Mouse (Mus musculus) midbrain, postnatal 0 days (tissue): ENCODE measurements around the gene Gm20388. TPM values are rescaled to one million over a fixed set of nuclear protein-coding genes. Genes with fewer than 3 reads are reported as not detected.

Source experiments
- ATAC-seq: fragments of 200-750 bp; cut with Nextera tagmentation; 2 replicates; pipeline ENCODE4 v1.8.0; 2017; ENCODE audit warnings: moderate number of reproducible peaks, mild to moderate bottlenecking, moderate TSS enrichment, moderate library complexity; ENCODE audit not compliant: low FRiP score
- DNase-seq: peaks from one replicate; pipeline ENCODE4 v3.0.0-alpha.2; 2015; ENCODE audit warnings: low spot score
- H3K27ac ChIP-seq: fragments of 300-500 bp; sonication (generic); 2 replicates; pipeline ENCODE4 v1.5.1; 2014; ENCODE audit warnings: low read depth, mild to moderate bottlenecking, low read length, mixed read lengths
- H3K27me3 ChIP-seq: fragments of 300-500 bp; sonication (generic); 2 replicates; pipeline ENCODE4 v1.6.1; 2014; ENCODE audit warnings: low read length, control low read depth, mixed read lengths; ENCODE audit not compliant: insufficient read depth
- H3K36me3 ChIP-seq: fragments of 300-500 bp; sonication (generic); 2 replicates; pipeline ENCODE4 v1.6.1; 2014; ENCODE audit warnings: low read length, control low read depth, mixed read lengths; ENCODE audit not compliant: insufficient read depth
- H3K4me1 ChIP-seq: fragments of 300-500 bp; sonication (generic); 2 replicates; pipeline ENCODE4 v1.6.1; 2014; ENCODE audit warnings: mild to moderate bottlenecking, control low read depth, antibody characterized with exemption, low read length, mixed read lengths; ENCODE audit not compliant: insufficient read depth
- H3K4me2 ChIP-seq: fragments of 300-500 bp; sonication (generic); 2 replicates; pipeline ENCODE4 v1.6.1; 2014; ENCODE audit warnings: low read depth, mild to moderate bottlenecking, low read length, mixed read lengths; ENCODE audit not compliant: poor library complexity, severe bottlenecking
- H3K4me3 ChIP-seq: fragments of 300-500 bp; sonication (generic); 2 replicates; pipeline ENCODE4 v1.5.1; 2014; ENCODE audit warnings: low read depth, mild to moderate bottlenecking, low read length, moderate library complexity
- H3K9ac ChIP-seq: fragments of 300-500 bp; sonication (generic); replicated peaks from 2 replicates; pipeline ENCODE4 v1.6.1; 2014; ENCODE audit warnings: mild to moderate bottlenecking, low read length, moderate library complexity, mixed read lengths; ENCODE audit not compliant: poor library complexity, severe bottlenecking
- H3K9me3 ChIP-seq: fragments of 300-500 bp; sonication (generic); 2 replicates; pipeline ENCODE4 v1.6.1; 2016; ENCODE audit warnings: low read length, control low read depth
- CTCF ChIP-seq: IDR thresholded peaks from 2 replicates; pipeline ENCODE4 v1.5.1; 2016; ENCODE audit warnings: antibody characterized with exemption, mild to moderate bottlenecking
- WGBS: fragments of 180-500 bp; shearing (Covaris S2); extraction: QIAGEN DNeasy Blood & Tissue Kit; methylation state at CpG from one replicate; pipeline ENCODE4 v1.1.7; 2014; 5-methylcytosine and 5-hydroxymethylcytosine counted together
- polyA plus RNA-seq: library from polyadenylated mRNA; unstranded; fragments of >200 nt; fragmentation: Nextera tagmentation; extraction: Ambion mirVana; gene quantifications from 2 replicates; pipeline ENCODE4 v1.2.1, GENCODE M21; 2015
- total RNA-seq: library from RNA; depleted of rRNA; stranded (reverse); fragments of >200 nt; gene quantifications from 2 replicates; pipeline ENCODE4 v1.2.3, GENCODE M21; 2014

The Gm20388 gene
- total and polyA plus RNA-seq, 2 experiments from 2014 or later = 74.2 TPM; not detected in 1

- Histone ChIP-seq H3K4me1 (peaks cover 4% of the 10 kb centered on the region; the same call in 1 of the 2 replicates), H3K4me3 (no peak overlapping the region), H3K9ac (no peak overlapping the region), H3K9me3 (no peaks in the 10 kb centered on the region), H3K27me3 (no peaks in the 10 kb centered on the region), H3K4me2 (no peak overlapping the region), H3K27ac (no peak overlapping the region), H3K36me3 (no peaks in the 10 kb centered on the region)
- TF ChIP-seq CTCF = no peak
- ATAC-seq (no peak), DNase-seq (no peak)
- WGBS = 95% methylated on average over 3 of the region's 3 CpGs
These were observed 2794.0 kb downstream of the Gm20388 start for GRCm38 (mm10) chr8:122704612-122705011.

- 23% methylated on average over 12 of the region's 12 CpGs for WGBS
- Histone ChIP-seq H3K4me2 (no peak overlapping the region), H3K27me3 (no peaks in the 10 kb centered on the region), H3K9ac (no peak overlapping the region), H3K27ac (no peak overlapping the region), H3K36me3 (no peaks in the 10 kb centered on the region), H3K4me3 (no peak overlapping the region), H3K4me1 (peaks cover 4% of the 10 kb centered on the region; the same call in 1 of the 2 replicates), H3K9me3 (no peaks in the 10 kb centered on the region)
- DNase-seq (no peak), ATAC-seq (no peak)
- no peak for TF ChIP-seq CTCF
These were observed 2795.4 kb downstream of the Gm20388 start for GRCm38 (mm10) chr8:122705901-122706561.

- no peak for TF ChIP-seq CTCF
- Histone ChIP-seq H3K4me3 (no peak overlapping the region), H3K9ac (no peak overlapping the region), H3K27me3 (no peaks in the 10 kb centered on the region), H3K4me2 (no peak overlapping the region), H3K27ac (no peak overlapping the region), H3K4me1 (peaks cover 4% of the 10 kb centered on the region; the same call in 1 of the 2 replicates), H3K36me3 (no peaks in the 10 kb centered on the region), H3K9me3 (no peaks in the 10 kb centered on the region)
- no peak for DNase-seq
- no peak for ATAC-seq
- 65% methylated on average over 4 of the region's 4 CpGs for WGBS
These were observed 2796.5 kb downstream of the Gm20388 start for GRCm38 (mm10) chr8:122707184-122707583.

- Histone ChIP-seq H3K9me3 (no peaks in the 10 kb centered on the region), H3K27ac (no peak overlapping the region), H3K4me2 (no peak overlapping the region), H3K4me1 (peaks cover 4% of the 10 kb centered on the region; the same call in 1 of the 2 replicates), H3K4me3 (no peak overlapping the region), H3K9ac (no peak overlapping the region), H3K27me3 (no peaks in the 10 kb centered on the region), H3K36me3 (no peaks in the 10 kb centered on the region)
- TF ChIP-seq CTCF = peak; percentile 35; the same call in 1 of the 2 replicates
- ATAC-seq (no peak), DNase-seq (peak; percentile 31)
- 32% methylated on average over 26 of the region's 26 CpGs for WGBS
These were observed 2798.9 kb downstream of the Gm20388 start for GRCm38 (mm10) chr8:122709340-122710111.

- H3K4me2 ChIP-seq = no peak overlapping the region
- no peaks in the 10 kb centered on the region for H3K9me3 ChIP-seq
- DNase-seq = no peak
- TF ChIP-seq CTCF = no peak
- H3K4me1 ChIP-seq = no peaks in the 10 kb centered on the region
- no peak overlapping the region for H3K4me3 ChIP-seq
- H3K27me3 ChIP-seq = no peaks in the 10 kb centered on the region
- no peaks in the 10 kb centered on the region for H3K36me3 ChIP-seq
- H3K9ac ChIP-seq = no peak overlapping the region
- no peak overlapping the region for H3K27ac ChIP-seq
- WGBS = 85% methylated on average over 3 of the region's 3 CpGs
- no peak for ATAC-seq
These were observed 2800.8 kb downstream of the Gm20388 start for GRCm38 (mm10) chr8:122711480-122711879.

GRCm38 (mm10) chr8:122711891-122712365, 2801.3 kb downstream of the Gm20388 start:
- WGBS = 81% methylated on average over 11 of the region's 11 CpGs
- Histone ChIP-seq H3K27me3 (no peaks in the 10 kb centered on the region), H3K9me3 (no peaks in the 10 kb centered on the region), H3K36me3 (no peaks in the 10 kb centered on the region), H3K9ac (no peak overlapping the region), H3K4me3 (no peak overlapping the region), H3K4me1 (no peaks in the 10 kb centered on the region), H3K4me2 (no peak overlapping the region), H3K27ac (no peak overlapping the region)
- no peak for ATAC-seq
- no peak for TF ChIP-seq CTCF
- DNase-seq = no peak
